Mouse (Mus musculus): ENCODE measurements around the gene Mlec.

- TF ChIP-seq USF1 (IDR thresholded peaks at IDR 0.05; ENCODE audit: low read depth): no peak
- TF ChIP-seq MAX (IDR thresholded peaks at IDR 0.05; ENCODE audit: low read depth): no peak
- no peak for TF ChIP-seq POLR2A (IDR thresholded peaks at IDR 0.05; ENCODE audit: insufficient read length, low read depth)
- no peak for TF ChIP-seq TCF12 (IDR thresholded peaks at IDR 0.05; ENCODE audit: insufficient read depth, poor library complexity, severe bottlenecking)
- no peak for TF ChIP-seq MYOD1 (IDR thresholded peaks at IDR 0.05; ENCODE audit: control insufficient read depth in 1 of 3, insufficient read length in 2 of 3, low read depth in 2 of 3)
- TF ChIP-seq TCF3 (IDR thresholded peaks at IDR 0.05; ENCODE audit: insufficient read length, low read depth): no peak
- no peak for TF ChIP-seq SRF (IDR thresholded peaks at IDR 0.05; ENCODE audit: control insufficient read depth, insufficient read length, low read depth)
- TF ChIP-seq E2F4 (IDR thresholded peaks at IDR 0.05; ENCODE audit: insufficient read depth): no peak
- no peak for TF ChIP-seq MYOG (IDR thresholded peaks at IDR 0.05; ENCODE audit: control insufficient read depth in 1 of 3, insufficient read depth in 1 of 3, insufficient read length in 2 of 3, low read depth in 2 of 3)
- no peak for TF ChIP-seq POLR2AphosphoS2 (IDR thresholded peaks at IDR 0.05; ENCODE audit: insufficient read length, low read depth)
- TF ChIP-seq CEBPB (IDR thresholded peaks at IDR 0.05; ENCODE audit: insufficient read depth, poor library complexity, severe bottlenecking): no peak
- no peak for TF ChIP-seq REST (IDR thresholded peaks at IDR 0.05; ENCODE audit: insufficient read depth, insufficient read length)
Observed at GRCm38 (mm10) chr5:115149675-115150459, 8.1 kb downstream of the Mlec start.

All from myocyte (in vitro differentiated cells).